ENCODE assay signal across 9 mouse cellular contexts in genomic region chr2:135692568-135693488, GRCm38 (mm10). TPM values are rescaled to one million over a fixed set of nuclear protein-coding genes. Genes with fewer than 3 reads are reported as not detected.
DNase-seq lines count a peak whose midpoint lies in the region; ATAC-seq and TF ChIP-seq lines count a peak whose summit lies in the region.
"Had no signal": no experiment of that assay in that cellular context is flagged by ENCODE, and none has a peak within 500 bp of the region (broad histone marks: within the 10 kb centered on the region; RNA-seq: fewer than 3 reads in every experiment).

No protein-coding gene starts in this region.

- no peaks in the 10 kb centered on the region for H3K27me3 ChIP-seq in forebrain, postnatal 0 days (ENCODE audit: insufficient read depth, low read length)
- no peaks in the 10 kb centered on the region for H3K27me3 ChIP-seq in forebrain, embryonic 12.5 days
- H3K27me3 ChIP-seq in kidney, embryonic 14.5 days (ENCODE audit: control insufficient read depth, insufficient read depth, low read length) = peaks cover 5% of the 10 kb centered on the region; the same call in 1 of the 2 replicates
- no peaks in the 10 kb centered on the region for H3K27me3 ChIP-seq in midbrain, postnatal 0 days (ENCODE audit: insufficient read depth, low read length)

- no peaks in the 10 kb centered on the region for H3K36me3 ChIP-seq in forebrain, postnatal 0 days (ENCODE audit: insufficient read depth)
- no peaks in the 10 kb centered on the region for H3K36me3 ChIP-seq in forebrain, embryonic 12.5 days (replicated peaks)
- no peaks in the 10 kb centered on the region for H3K36me3 ChIP-seq in kidney, embryonic 14.5 days (ENCODE audit: control insufficient read depth, insufficient read depth, low read length)
- no peaks in the 10 kb centered on the region for H3K36me3 ChIP-seq in midbrain, postnatal 0 days (ENCODE audit: insufficient read depth, low read length)

- H3K4me2 ChIP-seq in forebrain, postnatal 0 days (ENCODE audit: low read depth) = no peak overlapping the region
- no peak overlapping the region for H3K4me2 ChIP-seq in forebrain, embryonic 12.5 days
- H3K4me2 ChIP-seq in kidney, embryonic 14.5 days (replicated peaks; ENCODE audit: low read depth, low read length) = no peak overlapping the region
- no peak overlapping the region for H3K4me2 ChIP-seq in midbrain, postnatal 0 days (ENCODE audit: low read depth, low read length, poor library complexity, severe bottlenecking)

- no peak overlapping the region for H3K27ac ChIP-seq in forebrain, postnatal 0 days (ENCODE audit: low read depth, low read length)
- H3K27ac ChIP-seq in forebrain, embryonic 12.5 days = no peak overlapping the region
- peak overlapping the region; percentile 95 for H3K27ac ChIP-seq in brown adipose tissue, adult 24 weeks (replicated peaks; ENCODE audit: low read depth, low read length)
- H3K27ac ChIP-seq in kidney, embryonic 14.5 days (ENCODE audit: low read depth, low read length) = no peak overlapping the region
- H3K27ac ChIP-seq in midbrain, postnatal 0 days (ENCODE audit: low read depth, low read length) = 0 out of 2 replicates have a peak overlapping the region, but pooled peaks have one; percentile 8

- H3K9ac ChIP-seq in forebrain, postnatal 0 days = no peak overlapping the region
- H3K9ac ChIP-seq in forebrain, embryonic 12.5 days = no peak overlapping the region
- no peak overlapping the region for H3K9ac ChIP-seq in kidney, embryonic 14.5 days (ENCODE audit: low read depth, low read length)
- H3K9ac ChIP-seq in midbrain, postnatal 0 days (replicated peaks; ENCODE audit: low read length, poor library complexity, severe bottlenecking) = no peak overlapping the region

- no peak for TF ChIP-seq CTCF in forebrain, postnatal 0 days (IDR thresholded peaks at IDR 0.05; ENCODE audit: low read depth)
- no peak for TF ChIP-seq CTCF in midbrain, postnatal 0 days (IDR thresholded peaks at IDR 0.05)

- intact Hi-C loops in left cerebral cortex, postnatal 36 days (cut with DNase I) = no loop called here

- no peak overlapping the region for H3K4me3 ChIP-seq in forebrain, postnatal 0 days (ENCODE audit: low read depth, low read length)
- H3K4me3 ChIP-seq in forebrain, embryonic 12.5 days (replicated peaks) = no peak overlapping the region
- no peak overlapping the region for H3K4me3 ChIP-seq in brown adipose tissue, adult 24 weeks (ENCODE audit: insufficient read depth, low read depth, low read length)
- no peak overlapping the region for H3K4me3 ChIP-seq in kidney, embryonic 14.5 days (ENCODE audit: low read length)
- no peak overlapping the region for H3K4me3 ChIP-seq in midbrain, postnatal 0 days (ENCODE audit: low read depth, low read length)
- H3K4me3 ChIP-seq: erythroblast, embryonic 14.5 days had no signal

- no peaks in the 10 kb centered on the region for H3K4me1 ChIP-seq in forebrain, postnatal 0 days (ENCODE audit: insufficient read depth)
- H3K4me1 ChIP-seq in forebrain, embryonic 12.5 days = peaks cover 5% of the 10 kb centered on the region; the same call in 1 of the 2 replicates
- H3K4me1 ChIP-seq in brown adipose tissue, adult 24 weeks (ENCODE audit: control insufficient read depth, insufficient read depth, insufficient read length, low read length) = peaks cover 17% of the 10 kb centered on the region; the same call in 1 of the 2 replicates
- H3K4me1 ChIP-seq in kidney, embryonic 14.5 days (ENCODE audit: control insufficient read depth, insufficient read depth, low read length) = peaks cover 5% of the 10 kb centered on the region; the same call in 1 of the 2 replicates
- no peaks in the 10 kb centered on the region for H3K4me1 ChIP-seq in midbrain, postnatal 0 days (ENCODE audit: insufficient read depth, low read length)

- WGBS in forebrain, postnatal 0 days = 73% methylated on average over 12 of the region's 12 CpGs
- WGBS in forebrain, embryonic 12.5 days = 79% methylated on average over 12 of the region's 12 CpGs
- 39% methylated on average over 12 of the region's 12 CpGs for WGBS in kidney, embryonic 14.5 days
- WGBS in midbrain, postnatal 0 days = 67% methylated on average over 12 of the region's 12 CpGs

- peak; percentile 18; the same call in 1 of the 2 replicates for ATAC-seq in forebrain, postnatal 0 days
- no peak for ATAC-seq in forebrain, embryonic 12.5 days (ENCODE audit: low FRiP score)
- peak; percentile 60; the same call in 1 of the 2 replicates for ATAC-seq in kidney, embryonic 14.5 days (ENCODE audit: low FRiP score, low TSS enrichment)
- ATAC-seq in midbrain, postnatal 0 days (ENCODE audit: low FRiP score) = no peak

- H3K9me3 ChIP-seq in forebrain, postnatal 0 days (ENCODE audit: low read length) = no peaks in the 10 kb centered on the region
- no peaks in the 10 kb centered on the region for H3K9me3 ChIP-seq in forebrain, embryonic 12.5 days
- H3K9me3 ChIP-seq in kidney, embryonic 14.5 days (ENCODE audit: control insufficient read depth, low read length) = no peaks in the 10 kb centered on the region
- no peaks in the 10 kb centered on the region for H3K9me3 ChIP-seq in midbrain, postnatal 0 days (ENCODE audit: low read length)

- no peak for DNase-seq in forebrain, postnatal 0 days
- DNase-seq in heart, adult 8-10 months (ENCODE audit: low spot score) = peak; percentile 85
- DNase-seq in midbrain, postnatal 0 days (ENCODE audit: low spot score) = peak; percentile 23
- no peak for DNase-seq in left cerebral cortex, postnatal 36 days (ENCODE audit: low spot score in 2 of 2)
- DNase-seq in thymus, postnatal 36 days = no peak

RNA-seq across cellular contexts. Expression of gene Plcb4, which starts 34.0 kb away (rescaled TPM):
- total RNA-seq in forebrain, postnatal 0 days (2014; rRNA removed) = 32.1 and 39.7 TPM in 2 replicates
- polyA plus RNA-seq in forebrain, postnatal 0 days (2015; fragmentation: Nextera tagmentation; extraction: Ambion mirVana) = 5.5 and 15.5 TPM in 2 replicates
- polyA plus RNA-seq in forebrain, embryonic 12.5 days (2016; fragmentation: Nextera tagmentation; extraction: Ambion mirVana) = 21.2 and 23.5 TPM in 2 replicates
- 37.9 and 41.3 TPM in 2 replicates for polyA plus RNA-seq in brown adipose tissue, adult 24 weeks (2012; ENCODE audit: insufficient read depth, insufficient read length, missing spikeins)
- 10 to 100 TPM; 45.3 to 62.2 (median 56.4) TPM for total RNA-seq in heart, adult 8-10 months (2022)
- 19.7 and 21.2 TPM in 2 replicates for polyA plus RNA-seq in kidney, embryonic 14.5 days (2014; fragmentation: Nextera tagmentation; extraction: Ambion mirVana)
- 62.0 and 66.6 TPM in 2 replicates for total RNA-seq in midbrain, postnatal 0 days (2014; rRNA removed)
- 26.1 and 31.4 TPM in 2 replicates for polyA plus RNA-seq in midbrain, postnatal 0 days (2015; fragmentation: Nextera tagmentation; extraction: Ambion mirVana)
- 10 to 100 TPM; 71.0 to 81.6 TPM for total RNA-seq in left cerebral cortex, postnatal 36 days (2021)
- polyA plus RNA-seq: erythroblast, embryonic 14.5 days had no signal

Comparison
In these comparisons a context has a peak if more than half of its experiments do, and no peak if none do; other contexts are left out.
1. ATAC-seq: peak in forebrain, postnatal 0 days (single experiment) and kidney, embryonic 14.5 days (single experiment); none in forebrain, embryonic 12.5 days (single experiment) and midbrain, postnatal 0 days (single experiment).
2. DNase-seq: peak in heart, adult 8-10 months (single experiment) and midbrain, postnatal 0 days (single experiment); none in forebrain, postnatal 0 days (single experiment), left cerebral cortex, postnatal 36 days (0 of 2) and thymus, postnatal 36 days (0 of 2).
3. H3K27ac ChIP-seq: peak in brown adipose tissue, adult 24 weeks (single experiment) and midbrain, postnatal 0 days (single experiment); none in forebrain, postnatal 0 days (single experiment), forebrain, embryonic 12.5 days (single experiment) and kidney, embryonic 14.5 days (single experiment).